Mouse (Mus musculus) limb, embryonic 14.5 days (tissue): ENCODE measurements around the gene 1700042G07Rik. TPM values are rescaled to one million over a fixed set of nuclear protein-coding genes. Genes with fewer than 3 reads are reported as not detected.
A peak's percentile ranks its signal among the peaks of the same experiment; 100 is the strongest.

ENCODE experiments used
- ATAC-seq: fragments of 200-750 bp; cut with Nextera tagmentation; 2 replicates; pipeline ENCODE4 v1.8.0; 2017; ENCODE audit warnings: low read depth, moderate number of reproducible peaks, moderate TSS enrichment; ENCODE audit not compliant: low FRiP score
- DNase-seq: peaks from one replicate; pipeline ENCODE4 v3.0.0-alpha.2; 2015; ENCODE audit warnings: low spot score
- H3K27ac ChIP-seq: fragments of 300-500 bp; sonication (generic); replicated peaks from 2 replicates; pipeline ENCODE4 v1.5.1; 2014; ENCODE audit warnings: low read depth, mild to moderate bottlenecking, low read length, moderate library complexity, mixed read lengths
- H3K27me3 ChIP-seq: fragments of 300-500 bp; sonication (generic); 2 replicates; pipeline ENCODE4 v1.6.1; 2014; ENCODE audit warnings: low read length, mixed read lengths; ENCODE audit not compliant: control insufficient read depth, insufficient read depth
- H3K36me3 ChIP-seq: fragments of 300-500 bp; sonication (generic); 2 replicates; pipeline ENCODE4 v1.6.1; 2014; ENCODE audit warnings: mild to moderate bottlenecking, low read length, moderate library complexity, mixed read lengths; ENCODE audit not compliant: control insufficient read depth, insufficient read depth
- H3K4me1 ChIP-seq: fragments of 300-500 bp; sonication (generic); 2 replicates; pipeline ENCODE4 v1.6.1; 2014; ENCODE audit warnings: antibody characterized with exemption, low read length, mixed read lengths; ENCODE audit not compliant: control insufficient read depth, insufficient read depth
- H3K4me2 ChIP-seq: fragments of 300-500 bp; sonication (generic); replicated peaks from 2 replicates; pipeline ENCODE4 v1.6.1; 2014; ENCODE audit warnings: low read depth, mild to moderate bottlenecking, low read length, moderate library complexity; ENCODE audit not compliant: severe bottlenecking
- H3K4me3 ChIP-seq: fragments of 300-500 bp; sonication (generic); replicated peaks from 2 replicates; pipeline ENCODE4 v1.5.1; 2014; ENCODE audit warnings: low read length
- H3K9ac ChIP-seq: fragments of 300-500 bp; sonication (generic); 2 replicates; pipeline ENCODE4 v1.6.1; 2014; ENCODE audit warnings: mild to moderate bottlenecking, low read depth, low read length, moderate library complexity; ENCODE audit not compliant: severe bottlenecking
- H3K9me3 ChIP-seq: fragments of 300-500 bp; sonication (generic); 2 replicates; pipeline ENCODE4 v1.6.1; 2016; ENCODE audit warnings: low read length; ENCODE audit not compliant: control insufficient read depth
- POLR2A ChIP-seq: fragments of 200-500 bp; IDR thresholded peaks from 2 replicates; pipeline ENCODE4 v1.8.0; 2012; ENCODE audit warnings: inconsistent platforms, mild to moderate bottlenecking, moderate library complexity, borderline replicate concordance; ENCODE audit not compliant: insufficient read depth, insufficient read length; ENCODE audit errors: extremely low read depth
- WGBS: fragments of 180-500 bp; shearing (Covaris S2); extraction: QIAGEN DNeasy Blood & Tissue Kit; methylation state at CpG from one replicate; pipeline ENCODE4 v1.1.7; 2014; 5-methylcytosine and 5-hydroxymethylcytosine counted together
- polyA plus RNA-seq, 2 experiments: library from polyadenylated mRNA; depleted of rRNA in 1 of 2; stranded (reverse) in 1 of 2; unstranded in 1 of 2; fragments of >200 nt; fragmentation: Nextera tagmentation in 1 of 2; extraction: Ambion mirVana in 1 of 2; gene quantifications; 2 replicates each; pipeline versions ENCODE4 v1.2.1 to v1.2.3; 2012 to 2014

Gene 1700042G07Rik
- polyA plus RNA-seq, 2 experiments, result not detected

GRCm38 (mm10) chr4:116134990-116135389 lies 38.2 kb upstream of the 1700042G07Rik start:
- H3K27ac ChIP-seq, result no peak overlapping the region
- no peaks in the 10 kb centered on the region for H3K27me3 ChIP-seq
- peak; percentile 69 for DNase-seq
- H3K9ac ChIP-seq, result no peak overlapping the region
- TF ChIP-seq POLR2A, result no peak
- no peak overlapping the region for H3K4me3 ChIP-seq
- H3K9me3 ChIP-seq, result no peaks in the 10 kb centered on the region
- 37% methylated on average over 2 of the region's 2 CpGs for WGBS
- H3K4me2 ChIP-seq, result no peak overlapping the region
- H3K4me1 ChIP-seq, result no peaks in the 10 kb centered on the region
- peaks cover 4% of the 10 kb centered on the region; the same call in 1 of the 2 replicates for H3K36me3 ChIP-seq
- ATAC-seq, result no peak

DNA sequence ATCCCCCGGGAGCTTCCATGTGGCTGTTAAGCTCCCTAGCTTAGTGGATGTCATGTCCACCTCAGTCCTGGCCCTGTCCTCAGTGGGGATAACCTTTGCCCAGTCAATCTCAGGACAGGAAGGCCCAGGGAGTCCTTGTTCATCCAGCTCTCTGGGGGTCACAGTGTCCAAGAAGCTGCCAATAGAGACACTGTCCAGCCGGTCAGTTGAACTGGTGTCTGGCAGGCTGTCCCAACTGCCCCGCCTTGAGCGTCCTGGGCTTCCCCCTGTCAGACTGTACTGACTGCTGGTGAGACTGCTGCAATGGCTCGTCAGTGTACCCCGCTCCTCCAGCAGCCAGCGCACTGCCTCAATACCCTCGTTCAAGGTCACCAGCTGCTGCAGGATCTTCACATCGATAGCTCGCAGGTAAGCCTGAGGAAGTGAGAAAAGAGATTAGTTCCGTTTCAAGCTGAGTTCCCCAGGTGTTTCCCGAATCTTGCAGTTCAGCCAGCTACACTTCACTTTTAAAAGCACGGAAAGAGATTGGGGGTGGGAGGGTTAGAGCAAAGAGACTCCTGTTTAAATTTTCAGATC lies 35.7 kb upstream of the 1700042G07Rik start:
- no peak overlapping the region for H3K9ac ChIP-seq

GRCm38 (mm10) chr4:116140801-116141574 lies 32.2 kb upstream of the 1700042G07Rik start:
- no peak for TF ChIP-seq POLR2A

More for the DNA sequence above, 35.7 kb upstream of the 1700042G07Rik start:
- TF ChIP-seq POLR2A, result no peak
- no peak overlapping the region for H3K27ac ChIP-seq
- no peaks in the 10 kb centered on the region for H3K4me1 ChIP-seq
- ATAC-seq (no peak), DNase-seq (no peak)
- H3K9me3 ChIP-seq, result no peaks in the 10 kb centered on the region
- no peak overlapping the region for H3K4me2 ChIP-seq
- H3K36me3 ChIP-seq, result peaks cover 4% of the 10 kb centered on the region; the same call in 1 of the 2 replicates
- WGBS, result 49% methylated on average over 13 of the region's 13 CpGs
- H3K27me3 ChIP-seq, result no peaks in the 10 kb centered on the region
- no peak overlapping the region for H3K4me3 ChIP-seq

DNA sequence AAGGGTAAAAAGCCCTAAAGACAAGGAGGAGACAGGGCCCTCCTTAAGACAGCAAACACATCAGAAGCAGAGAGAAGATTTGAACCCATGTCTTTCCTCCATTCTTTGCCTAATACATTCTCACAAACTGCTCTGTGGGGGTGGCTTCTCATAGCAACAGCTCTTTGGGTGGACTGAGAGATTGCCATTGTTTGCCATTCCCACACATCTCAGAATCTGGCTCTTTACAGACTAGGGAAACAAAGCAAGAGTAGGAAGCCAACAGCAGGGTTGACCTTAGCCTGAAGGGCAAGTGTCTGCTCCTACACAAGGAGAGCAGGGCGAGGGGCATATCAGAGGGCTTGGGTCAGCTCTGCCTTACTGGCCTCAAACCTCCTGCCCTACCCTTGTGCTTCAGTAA lies 31.4 kb upstream of the 1700042G07Rik start:
- ATAC-seq (no peak), DNase-seq (no peak)
- H3K27me3 ChIP-seq, result no peaks in the 10 kb centered on the region
- no peaks in the 10 kb centered on the region for H3K9me3 ChIP-seq
- H3K4me2 ChIP-seq, result no peak overlapping the region
- no peak overlapping the region for H3K27ac ChIP-seq
- H3K9ac ChIP-seq, result no peak overlapping the region
- peaks cover 5% of the 10 kb centered on the region for H3K4me1 ChIP-seq
- 94% methylated on average over 1 of the region's 1 CpGs for WGBS
- H3K36me3 ChIP-seq, result 0 out of 2 replicates have a peak, but pooled peaks cover 4% of the 10 kb centered on the region
- no peak for TF ChIP-seq POLR2A
- no peak overlapping the region for H3K4me3 ChIP-seq

More at GRCm38 (mm10) chr4:116140801-116141574, 32.2 kb upstream of the 1700042G07Rik start:
- H3K27me3 ChIP-seq, result no peaks in the 10 kb centered on the region
- ATAC-seq (no peak), DNase-seq (no peak)
- peaks cover 4% of the 10 kb centered on the region; the same call in 1 of the 2 replicates for H3K36me3 ChIP-seq
- H3K9me3 ChIP-seq, result no peaks in the 10 kb centered on the region
- H3K27ac ChIP-seq, result no peak overlapping the region
- no peak overlapping the region for H3K4me2 ChIP-seq
- H3K9ac ChIP-seq, result no peak overlapping the region
- H3K4me3 ChIP-seq, result no peak overlapping the region
- 80% methylated on average over 7 of the region's 7 CpGs for WGBS
- peaks cover 5% of the 10 kb centered on the region for H3K4me1 ChIP-seq

DNA sequence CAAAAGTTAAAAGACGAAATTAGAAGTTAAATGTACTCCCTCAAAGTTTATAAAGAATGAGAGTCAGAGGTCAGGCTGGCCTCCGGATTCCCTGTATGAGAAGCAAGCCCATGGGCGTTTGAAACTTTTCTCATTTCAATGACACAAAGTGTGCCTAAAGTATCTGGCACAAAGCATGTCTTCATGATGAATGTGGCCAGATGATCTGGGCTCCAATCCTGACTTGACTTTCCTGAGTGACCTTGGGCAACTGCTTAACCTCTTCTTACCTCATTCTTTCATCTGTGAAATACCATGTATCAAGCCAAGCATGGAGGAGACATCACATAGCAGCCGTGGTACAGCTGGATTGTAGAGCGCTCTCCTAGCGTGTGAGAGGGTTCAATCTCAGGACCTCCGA lies 30.9 kb upstream of the 1700042G07Rik start:
- no peak for TF ChIP-seq POLR2A
- 0 out of 2 replicates have a peak, but pooled peaks cover 2% of the 10 kb centered on the region for H3K36me3 ChIP-seq
- H3K27me3 ChIP-seq, result no peaks in the 10 kb centered on the region
- 80% methylated on average over 7 of the region's 7 CpGs for WGBS
- no peak overlapping the region for H3K9ac ChIP-seq
- H3K4me3 ChIP-seq, result no peak overlapping the region
- H3K4me2 ChIP-seq, result no peak overlapping the region
- no peak for ATAC-seq
- H3K27ac ChIP-seq, result no peak overlapping the region
- peaks cover 5% of the 10 kb centered on the region for H3K4me1 ChIP-seq
- H3K9me3 ChIP-seq, result no peaks in the 10 kb centered on the region
- no peak for DNase-seq
